Mouse (Mus musculus): ENCODE results near the gene Nosip.

Nosip gene

DNA sequence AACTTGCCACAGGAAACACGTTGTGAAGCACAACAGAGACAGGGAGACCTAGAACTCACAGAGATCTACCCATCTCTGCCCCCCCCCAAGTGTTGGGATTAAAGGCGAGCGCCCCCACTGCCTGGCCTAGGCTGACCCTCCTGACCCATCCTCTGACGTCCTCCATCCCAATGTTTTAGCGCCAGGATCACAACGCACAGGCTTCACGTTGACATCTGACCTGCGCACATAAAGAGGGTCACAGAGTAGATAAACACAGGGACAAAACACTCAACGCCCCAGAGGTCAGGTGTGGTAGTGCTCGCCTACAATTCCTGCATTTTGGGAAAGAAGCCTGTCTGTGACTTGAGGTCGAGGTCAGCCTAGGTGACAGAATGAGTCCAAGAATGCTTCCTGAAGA is 25.5 kb upstream of the Nosip start:
- peak; percentile 89 for DNase-seq

DNA sequence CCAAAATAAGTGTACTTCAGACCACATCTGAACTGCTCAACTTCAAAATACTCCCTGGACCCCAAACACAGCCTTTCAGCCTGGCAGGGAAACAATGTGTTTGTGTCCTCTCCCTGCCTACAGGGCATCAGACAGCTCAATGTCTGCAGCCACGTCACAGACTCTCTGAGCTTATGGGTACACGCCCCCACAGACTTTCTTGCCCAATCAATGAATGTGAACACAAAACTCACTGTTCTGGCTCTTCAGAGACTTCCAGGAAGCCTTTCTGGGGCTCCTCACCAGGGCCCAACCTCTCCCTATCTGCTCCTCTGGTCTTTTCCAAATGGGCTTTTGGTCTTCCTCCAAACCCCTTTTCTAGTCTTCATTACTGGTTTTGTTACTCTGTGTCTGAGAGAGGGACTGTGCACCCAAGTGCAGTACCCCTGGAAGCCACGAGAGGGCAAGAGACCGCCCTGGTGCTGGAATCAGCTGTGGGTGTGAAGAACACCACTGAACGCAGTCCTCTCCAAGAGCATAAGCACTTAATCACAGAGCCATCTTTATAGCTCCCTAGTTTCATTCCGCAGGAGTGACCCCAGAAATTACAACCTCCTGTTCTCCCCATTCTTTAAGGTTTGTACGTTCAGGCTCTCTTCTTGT is 24.4 kb upstream of the Nosip start:
- DNase-seq, result peak; percentile 93

DNA sequence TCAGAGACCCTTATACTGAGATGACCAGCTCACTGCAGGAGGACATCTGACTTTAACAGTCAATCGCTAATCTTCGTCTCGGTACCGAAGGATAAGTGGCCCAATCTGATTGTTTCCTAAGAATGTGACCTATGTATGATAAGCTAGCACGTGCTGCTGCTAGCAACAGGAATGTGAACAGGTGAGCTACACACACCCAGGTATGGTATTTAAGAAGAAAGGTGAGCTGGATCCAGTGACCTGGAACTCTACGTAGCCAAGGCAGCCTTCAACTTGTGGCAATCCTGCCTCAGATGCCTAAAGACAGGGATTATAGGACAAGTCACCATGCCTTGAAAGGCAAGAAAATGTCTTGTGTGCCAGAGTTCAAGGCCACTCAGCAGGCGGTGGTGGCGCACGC is 23.8 kb upstream of the Nosip start:
- peak; percentile 88 for DNase-seq

DNA sequence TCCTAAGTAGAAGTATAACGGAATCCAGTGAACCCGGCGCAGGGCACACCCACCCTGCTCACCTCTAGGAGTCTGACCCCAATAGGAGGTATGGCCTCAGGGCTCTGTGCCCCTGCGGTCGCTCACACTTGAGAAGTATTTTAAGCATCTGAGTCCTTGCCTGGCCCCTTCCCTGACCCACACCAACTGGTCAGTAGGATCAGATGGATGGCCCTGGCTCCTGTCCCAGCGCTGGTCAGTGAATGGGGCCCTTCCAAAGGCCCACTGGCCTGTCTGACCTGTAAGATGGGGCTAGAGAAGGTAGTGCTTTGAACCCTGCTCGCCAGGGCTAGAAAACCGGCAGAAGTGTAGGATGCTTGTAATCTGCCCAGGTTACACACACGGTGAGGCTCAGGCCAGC is 21.4 kb upstream of the Nosip start:
- DNase-seq, result no peak

DNA sequence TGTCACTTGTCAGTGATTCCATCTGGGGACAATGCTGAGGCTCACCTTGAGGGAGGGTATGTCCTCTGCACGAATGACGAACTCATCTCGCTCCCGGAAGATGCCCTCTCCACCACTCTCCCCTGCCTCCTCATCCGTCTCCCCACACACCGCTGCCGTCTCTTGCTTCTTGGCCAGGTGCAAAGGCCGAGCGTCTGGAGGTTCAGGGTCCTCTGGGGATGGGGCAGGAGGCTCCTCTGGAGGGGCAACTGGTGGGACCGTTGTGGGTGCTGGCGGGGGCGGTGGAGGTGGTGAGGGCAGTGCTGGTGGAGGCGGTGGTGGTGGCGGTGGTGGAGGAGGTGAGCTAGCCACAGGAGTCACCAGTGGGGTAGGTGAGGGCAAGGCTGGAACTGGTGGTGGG is 18.9 kb upstream of the Nosip start:
- DNase-seq, result peak; percentile 85

DNA sequence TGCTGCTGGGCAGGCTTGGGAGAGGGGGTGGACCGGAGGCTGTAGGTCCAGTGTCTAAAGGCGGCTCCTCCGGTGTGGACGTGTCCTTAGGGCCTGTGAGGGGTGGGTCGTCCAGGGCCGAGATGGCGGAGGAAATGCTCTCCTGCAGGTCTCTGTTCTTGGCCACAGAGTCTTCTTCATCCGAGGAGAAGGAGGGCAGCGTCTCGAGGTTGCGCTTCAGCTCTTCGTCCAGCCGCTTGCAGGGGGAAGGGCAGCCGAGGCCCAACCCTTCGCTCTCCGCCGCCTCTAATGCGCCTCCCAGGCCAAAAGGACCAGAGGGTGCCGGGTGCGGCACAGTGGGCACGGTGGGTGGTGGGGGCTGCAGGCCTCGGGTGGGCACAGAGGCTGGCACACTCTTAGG is 16.5 kb upstream of the Nosip start:
- peak; percentile 85 for DNase-seq

DNA sequence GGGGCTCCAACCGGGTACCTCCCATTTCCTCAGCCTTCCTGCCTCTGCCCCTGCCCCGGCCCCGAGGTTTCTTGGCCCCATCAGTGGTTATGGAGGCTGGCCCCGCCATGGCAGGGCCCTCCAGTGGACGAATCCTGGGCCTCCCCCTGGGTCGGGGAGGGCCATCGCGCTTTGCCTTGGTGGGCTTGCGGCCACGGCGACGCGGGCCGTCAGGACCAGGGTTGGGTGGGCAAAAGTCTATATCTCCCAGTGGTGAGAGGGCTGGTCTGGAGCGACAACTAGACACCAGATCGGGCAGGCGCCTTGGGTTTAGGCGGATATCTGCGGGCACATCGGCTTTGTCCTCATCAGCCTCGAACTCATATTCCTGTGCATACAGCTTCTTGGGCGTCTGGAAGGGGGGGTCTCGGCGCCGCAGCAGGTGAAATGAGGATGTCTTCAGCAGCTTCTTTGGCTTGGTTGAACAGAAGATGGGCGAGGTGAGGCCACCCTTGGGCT is 15.3 kb upstream of the Nosip start:
- DNase-seq, result peak; percentile 93

DNA sequence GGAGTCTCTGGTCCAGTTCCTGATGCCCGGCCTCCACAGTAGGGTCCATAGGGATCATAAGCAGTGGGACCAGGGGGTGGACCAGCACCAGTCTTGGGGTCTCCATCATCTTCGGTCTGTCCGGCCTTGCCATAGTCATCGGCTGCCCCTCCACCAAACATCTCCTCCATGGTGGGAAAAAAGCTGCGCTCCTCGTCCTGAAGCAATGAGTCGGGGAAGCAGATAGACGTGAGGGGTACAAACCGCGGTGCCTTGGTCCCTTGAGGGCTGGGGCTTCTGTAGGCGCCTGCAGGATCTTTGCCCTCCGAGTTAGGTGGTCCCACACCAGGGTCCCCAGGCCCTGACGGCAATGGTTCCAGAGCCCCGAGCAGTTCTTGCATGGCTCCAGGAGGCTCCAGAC is 14.7 kb upstream of the Nosip start:
- peak; percentile 92 for DNase-seq

DNA sequence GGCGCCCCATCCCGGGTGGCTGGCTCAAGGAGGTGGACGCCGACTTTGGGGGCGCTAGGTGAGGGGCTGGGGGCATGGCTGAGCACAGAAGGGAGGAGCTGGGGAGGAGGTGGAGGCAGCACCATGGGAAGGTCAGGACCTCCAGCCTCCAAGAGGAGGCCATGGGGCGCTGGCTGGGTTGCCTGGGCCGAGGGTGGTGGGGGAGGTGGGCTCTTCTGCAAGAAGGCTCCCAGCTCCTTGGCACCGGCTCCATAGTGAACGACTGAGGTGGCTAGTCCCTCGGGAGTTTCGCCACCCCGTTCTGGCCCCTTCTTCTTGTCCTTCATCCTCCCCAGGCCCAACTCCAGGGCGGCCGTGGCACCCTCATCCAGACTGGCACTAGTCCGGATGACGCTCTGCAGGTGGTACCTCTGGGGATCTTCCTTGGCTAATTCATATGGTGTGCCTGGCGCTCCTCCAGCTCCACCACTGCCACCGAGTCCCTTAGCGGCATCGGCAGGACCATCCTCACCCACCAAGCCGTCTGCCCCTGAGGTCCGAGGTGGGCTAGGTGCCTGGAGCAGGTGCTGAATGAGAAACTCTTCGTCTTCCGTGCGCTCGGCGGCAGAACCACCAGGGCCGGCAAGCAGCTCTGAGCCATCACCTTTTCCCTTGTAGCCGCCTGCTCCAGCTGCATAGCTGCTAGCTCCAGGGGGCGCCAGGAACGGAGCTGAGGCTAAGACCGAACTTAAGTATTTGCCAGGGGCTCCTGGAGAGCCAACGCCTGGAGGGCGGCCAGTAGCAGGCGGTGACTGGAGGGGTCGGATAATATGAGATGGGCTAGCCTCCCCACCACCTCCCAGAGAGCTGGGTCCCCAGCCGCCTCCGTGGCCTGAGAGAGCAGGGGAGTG is 14.0 kb upstream of the Nosip start:
- DNase-seq, result peak; percentile 94

DNA sequence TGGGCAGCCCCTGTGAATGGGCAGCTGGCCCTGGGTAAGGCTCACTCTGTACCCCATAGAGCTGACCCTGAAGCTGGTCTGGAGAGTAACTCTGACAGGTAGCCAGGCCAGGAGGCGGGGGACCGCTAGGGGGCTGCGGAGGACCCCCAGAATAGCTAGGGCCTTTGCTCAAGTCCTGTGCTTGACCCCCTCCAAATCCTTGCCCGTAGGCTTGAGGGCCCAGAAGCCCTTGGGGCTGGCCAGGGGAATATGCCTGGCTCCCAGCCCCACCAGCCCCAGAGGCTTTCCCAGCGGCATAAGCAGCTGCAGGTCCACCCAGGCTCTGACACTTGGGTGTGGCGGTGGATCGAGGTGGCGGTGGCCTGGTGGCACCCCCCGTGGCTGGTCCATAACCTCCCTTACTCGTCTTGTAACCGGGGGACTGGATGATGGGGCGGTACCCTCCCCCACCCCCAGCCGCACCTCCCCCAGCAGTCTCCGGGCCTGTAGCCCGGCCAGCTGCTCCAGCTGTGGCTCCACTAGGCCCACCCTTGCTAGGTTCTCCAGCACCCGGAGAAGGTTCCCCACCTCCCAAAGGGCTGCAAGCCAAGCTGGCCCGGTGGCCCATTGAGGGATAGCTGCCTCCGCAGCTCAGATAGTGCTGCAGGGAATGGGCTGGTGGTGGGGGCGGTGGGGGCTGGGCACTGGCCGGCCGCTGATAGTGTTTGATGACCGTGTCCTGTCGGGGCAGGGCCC is 13.1 kb upstream of the Nosip start:
- peak; percentile 96 for DNase-seq

DNA sequence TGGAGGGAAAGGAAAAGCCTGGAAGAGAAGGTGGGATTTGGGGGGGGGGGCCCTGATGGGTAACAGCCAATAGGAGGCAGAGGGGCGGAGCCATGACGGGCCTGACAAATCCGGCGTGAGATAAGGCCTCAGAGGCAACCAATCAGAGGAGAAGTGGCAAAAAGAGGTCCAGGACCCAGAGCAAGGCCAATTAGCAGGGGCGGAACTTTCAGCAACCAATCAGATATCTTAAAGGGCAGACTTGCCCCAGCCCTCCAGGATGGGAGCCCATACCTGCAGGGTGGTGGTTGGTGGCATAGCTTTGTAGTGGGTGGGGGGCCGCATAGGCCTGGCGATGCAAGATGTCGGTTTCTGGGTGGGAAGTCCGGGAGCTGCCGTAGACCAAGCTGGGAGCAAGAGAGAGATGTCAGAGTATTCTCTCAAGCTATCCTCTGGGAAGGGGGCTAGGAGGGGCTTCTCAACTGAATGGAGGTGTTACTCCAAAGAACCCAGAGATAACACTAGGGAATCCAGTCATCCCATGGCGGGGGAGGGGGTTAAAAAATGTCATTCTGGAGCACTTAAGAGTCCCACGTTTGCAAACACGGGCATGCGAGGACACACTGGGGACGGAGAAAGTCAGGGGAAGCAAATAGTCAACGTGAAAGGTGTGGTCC is 11.2 kb upstream of the Nosip start:
- DNase-seq, result peak; percentile 99

DNA sequence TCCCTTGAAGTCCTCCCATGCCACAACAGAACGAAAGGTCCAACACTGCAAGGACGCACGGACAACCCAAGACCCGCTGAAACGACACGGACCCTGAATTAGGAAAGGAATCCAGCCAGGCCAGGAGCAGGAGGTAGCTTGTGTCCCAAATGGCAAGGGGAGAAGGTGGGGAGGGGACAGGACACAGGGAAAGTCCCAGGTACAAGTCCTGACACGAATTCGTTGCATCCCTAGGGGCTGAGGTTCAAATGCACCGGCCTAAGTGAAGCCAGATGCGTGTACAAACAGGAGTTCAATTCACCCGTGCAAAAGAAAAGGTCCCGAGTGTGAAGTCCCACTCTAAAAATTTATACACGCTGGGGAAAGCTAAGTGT is 10.6 kb upstream of the Nosip start:
- peak; percentile 94 for DNase-seq

DNA sequence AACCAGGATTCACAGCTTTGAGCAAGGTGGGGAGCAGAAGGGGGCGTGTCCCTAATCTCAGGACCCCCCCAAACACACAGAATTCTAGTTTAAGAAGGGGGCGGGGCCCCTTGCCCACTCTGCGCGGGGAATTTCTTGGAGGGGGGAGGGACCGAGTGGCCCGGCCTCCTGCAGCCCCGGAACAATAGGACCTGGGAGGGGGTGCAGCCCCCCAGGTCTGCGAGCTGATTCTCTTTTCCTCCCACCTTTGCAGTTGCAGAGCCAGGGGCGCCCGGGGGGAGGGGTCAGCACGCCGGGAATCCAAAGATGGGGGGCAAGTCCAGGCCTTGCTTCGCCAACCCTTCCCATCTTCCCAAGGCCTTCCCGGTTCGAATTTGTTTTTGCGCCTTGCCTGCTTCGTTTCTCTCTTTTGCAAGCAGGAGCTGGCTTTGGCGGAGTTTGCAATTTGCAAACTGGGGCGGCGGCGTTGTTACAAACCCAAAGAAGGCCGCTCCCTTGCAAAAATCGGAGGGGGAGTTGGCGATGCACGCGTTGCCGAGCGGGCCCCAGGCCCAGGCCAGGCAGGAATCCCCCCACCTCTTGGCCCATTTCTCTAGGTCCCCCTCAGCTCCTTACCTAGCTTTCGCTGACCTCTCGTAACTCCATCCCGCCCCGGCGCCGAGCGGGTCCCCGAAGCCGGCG is 9.9 kb upstream of the Nosip start:
- DNase-seq, result peak; percentile 97

DNA sequence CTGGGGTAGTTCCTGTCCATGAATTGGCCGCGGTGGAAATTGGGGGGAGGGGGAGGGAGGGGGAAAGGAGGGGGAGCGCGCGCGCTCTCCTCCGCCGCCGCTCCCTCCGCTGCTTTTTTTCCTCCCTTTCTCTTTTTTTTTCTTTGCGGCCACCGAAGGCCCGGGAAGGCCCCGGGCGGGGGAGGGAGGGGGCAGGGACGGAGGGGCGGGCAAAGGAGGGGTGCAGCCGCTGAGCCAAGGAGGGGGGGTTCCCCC is 9.4 kb upstream of the Nosip start, which contains the start of gene Prr12:
TSS of gene Prr12 (minus strand) at position 20 of the 255 bp plus-strand sequence.
- DNase-seq, result no peak

DNA sequence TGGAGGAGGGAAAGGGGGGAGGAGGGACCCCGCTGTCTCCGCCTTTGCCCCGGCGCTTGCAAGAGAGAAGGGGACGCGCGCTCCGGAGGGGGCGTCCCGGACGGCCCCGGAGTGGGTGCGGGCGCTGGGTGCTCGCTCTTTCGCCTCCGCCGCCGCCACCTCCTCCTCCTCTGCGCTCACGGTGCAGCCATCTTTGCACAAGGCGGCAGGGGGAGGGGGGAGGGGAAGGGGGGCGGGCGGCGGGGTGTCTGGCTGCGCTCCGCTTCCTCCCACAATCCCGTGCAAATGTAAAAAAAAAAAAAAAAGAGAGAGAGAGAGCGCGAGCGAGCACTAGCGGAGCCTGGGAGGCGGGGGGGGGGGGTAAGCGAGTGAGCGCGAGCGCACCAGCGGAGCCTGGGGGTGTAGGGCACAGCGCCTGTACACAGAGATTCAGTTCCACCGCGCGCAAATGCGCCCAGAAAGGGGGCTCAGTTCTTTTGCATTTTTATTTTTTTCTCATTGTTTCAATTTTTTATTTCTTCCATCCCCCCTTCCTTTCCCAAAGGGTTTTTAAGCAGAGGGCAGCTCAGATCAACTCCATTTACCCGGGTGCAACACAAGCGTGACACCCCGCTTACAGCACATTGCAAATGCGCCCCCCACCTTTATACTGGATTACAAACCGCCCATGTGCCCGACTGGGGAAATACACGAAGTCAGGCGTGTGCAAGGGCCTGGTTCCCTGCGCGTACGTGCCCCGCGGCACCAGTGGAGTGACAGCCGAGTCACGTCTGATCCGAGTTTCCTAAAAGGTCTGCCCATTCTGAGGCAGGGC is 8.9 kb upstream of the Nosip start:
- DNase-seq, result peak; percentile 99

DNA sequence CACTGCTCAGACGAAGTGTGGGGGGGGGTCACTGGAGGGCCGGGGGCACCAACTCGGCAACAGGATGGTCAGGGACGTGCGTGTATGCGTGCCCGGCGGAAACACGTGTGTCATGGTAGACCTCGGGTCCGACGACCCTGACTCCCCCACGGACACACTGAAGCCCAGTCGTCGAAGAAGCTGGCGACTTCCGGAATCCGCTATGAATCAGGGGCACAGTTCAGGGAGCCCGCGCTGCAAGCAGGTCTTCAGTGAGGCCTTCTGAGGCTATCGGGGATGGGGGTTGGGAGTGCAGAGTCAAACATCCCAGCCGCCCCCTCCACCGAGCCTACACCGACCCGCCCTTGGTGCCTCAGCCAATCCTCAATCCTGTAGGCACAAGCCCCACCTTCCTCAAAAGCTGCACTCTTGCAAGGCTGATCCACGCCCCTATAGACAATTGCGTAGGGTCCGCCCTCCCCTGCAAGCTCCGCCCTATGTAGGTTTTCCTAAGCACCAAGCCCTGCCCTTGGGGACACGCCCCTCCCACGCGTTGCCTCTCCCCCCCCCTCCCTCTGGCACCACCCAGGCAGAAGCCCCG is 8.2 kb upstream of the Nosip start:
- peak; percentile 100 for DNase-seq

DNA sequence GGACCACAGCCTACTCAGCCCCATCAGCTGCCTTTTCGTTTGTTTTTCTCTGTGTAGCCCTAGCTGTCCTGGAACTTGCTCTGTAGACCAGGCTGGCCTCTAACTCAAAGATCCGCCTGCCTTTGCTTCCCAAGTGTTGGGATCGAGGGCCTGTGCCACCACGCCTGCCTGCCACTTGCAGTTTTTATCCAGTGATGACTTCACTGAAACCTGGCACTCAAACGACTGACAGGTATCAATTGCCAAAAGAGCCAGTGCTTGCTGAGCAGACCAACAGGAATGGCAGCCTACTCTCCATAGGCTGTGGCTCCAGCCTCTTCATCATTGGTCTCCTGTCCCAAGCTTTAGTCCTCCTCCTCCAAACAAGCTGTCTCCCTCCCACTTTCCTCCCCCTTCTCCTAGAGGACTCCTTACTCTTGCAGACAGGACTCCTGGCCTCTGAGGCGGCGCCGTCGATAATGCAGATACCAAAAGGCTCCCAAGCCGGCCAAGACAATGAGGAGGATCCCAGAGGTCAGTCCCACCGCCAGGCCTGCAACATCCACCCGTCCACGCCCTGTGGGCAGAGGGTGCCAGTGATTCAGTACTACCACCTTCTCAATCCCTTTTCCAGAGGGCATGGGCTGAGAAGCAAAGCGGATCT is 5.8 kb upstream of the Nosip start:
- DNase-seq, result peak; percentile 91

DNA sequence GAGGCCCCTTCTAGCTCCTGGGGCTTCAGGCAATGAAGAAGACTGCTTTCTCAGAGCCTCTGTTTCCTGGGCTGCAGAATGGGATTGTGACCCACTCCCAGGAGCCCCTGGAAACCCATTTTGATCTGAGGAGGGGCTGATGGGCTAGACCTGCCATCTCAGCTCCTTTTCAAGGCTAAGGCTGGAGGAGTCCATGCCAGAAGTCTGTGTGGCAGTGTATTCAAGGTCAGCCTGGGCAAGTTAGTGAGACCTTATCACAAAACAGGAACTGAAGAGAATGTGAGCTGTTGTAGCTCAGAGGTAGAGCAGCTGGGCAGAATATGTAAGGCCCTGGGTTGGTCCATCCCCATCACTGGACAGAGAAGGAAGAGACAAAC is 5.3 kb upstream of the Nosip start:
- DNase-seq, result peak; percentile 85

DNA sequence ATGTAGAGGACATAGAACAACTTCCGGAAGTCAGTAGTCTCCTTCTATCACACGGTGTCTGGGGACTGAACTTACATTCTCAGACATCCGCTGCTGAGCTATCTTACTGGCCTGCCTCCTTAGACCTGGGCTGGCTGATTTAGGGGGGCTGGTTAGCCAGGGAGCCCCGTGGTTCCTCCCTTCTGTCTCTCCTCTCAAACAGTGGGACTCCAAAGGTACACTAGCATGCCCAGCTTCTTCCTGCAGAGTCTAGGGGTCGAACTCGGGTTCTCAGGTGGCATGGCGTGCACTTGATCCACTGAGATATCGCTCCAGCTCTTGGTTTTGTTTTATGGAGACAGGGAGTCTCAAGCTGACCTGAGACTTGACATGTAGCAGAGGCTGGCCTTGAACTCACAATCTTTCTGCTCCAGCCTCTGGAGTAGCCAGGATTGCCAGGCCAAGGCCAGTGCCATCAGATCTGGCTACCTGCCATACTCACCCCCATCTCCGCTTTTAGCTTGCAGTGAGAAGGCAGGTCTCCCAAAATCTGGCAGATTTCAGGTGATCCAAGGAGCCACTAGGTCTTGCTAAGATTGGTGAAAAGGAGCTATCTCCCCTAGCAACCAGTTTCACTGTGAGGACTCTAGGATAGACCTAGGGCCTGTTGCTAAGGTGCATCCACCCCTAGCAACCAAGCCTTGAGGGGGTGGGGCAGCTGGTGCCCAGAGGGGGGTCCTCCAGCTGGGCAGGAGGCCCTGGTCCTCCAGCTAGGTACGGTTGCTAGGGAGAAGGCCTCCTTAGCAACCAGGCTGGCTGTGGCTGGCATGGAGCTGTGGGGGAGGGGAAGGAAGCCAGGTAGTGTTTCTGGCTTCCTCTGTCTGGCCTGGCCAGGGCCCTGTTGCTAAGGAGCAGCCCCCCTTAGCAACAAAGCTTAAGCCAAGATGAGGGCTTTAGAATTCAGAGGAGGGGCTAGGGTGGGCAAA is 3.3 kb upstream of the Nosip start:
- DNase-seq, result peak; percentile 88
